8 mouse cellular contexts compared by ENCODE assay signal in genomic region chr10:49788914-49789313, GRCm38 (mm10). TPM values are rescaled to one million over a fixed set of nuclear protein-coding genes. Genes with fewer than 3 reads are reported as not detected.
DNase-seq lines count a peak whose midpoint lies in the region; ATAC-seq lines count a peak whose summit lies in the region.

No protein-coding gene starts in this region.

- H3K27ac ChIP-seq in kidney, embryonic 15.5 days, result no peak overlapping the region
- H3K27ac ChIP-seq in embryonic facial prominence, embryonic 10.5 days (replicated peaks), result peak overlapping the region; percentile 82
- peak overlapping the region; percentile 97 for H3K27ac ChIP-seq in hindbrain, embryonic 16.5 days (ENCODE audit: low read depth, low read length)
- H3K27ac ChIP-seq in midbrain, embryonic 16.5 days (ENCODE audit: low read length), result peak overlapping the region; percentile 92

- H3K4me2 ChIP-seq in kidney, embryonic 15.5 days, result peak overlapping the region; percentile 94
- H3K4me2 ChIP-seq in hindbrain, embryonic 16.5 days (ENCODE audit: low read length), result peak overlapping the region; percentile 64
- peak overlapping the region; percentile 58 for H3K4me2 ChIP-seq in midbrain, embryonic 16.5 days (ENCODE audit: low read length)

- peak overlapping the region; percentile 60 for H3K4me3 ChIP-seq in kidney, embryonic 15.5 days (replicated peaks)
- peak overlapping the region; percentile 75 for H3K4me3 ChIP-seq in embryonic facial prominence, embryonic 10.5 days
- H3K4me3 ChIP-seq in hindbrain, embryonic 16.5 days (ENCODE audit: low read length), result peak overlapping the region; percentile 95
- H3K4me3 ChIP-seq in midbrain, embryonic 16.5 days (ENCODE audit: low read depth, low read length), result peak overlapping the region; percentile 75

- no peaks in the 10 kb centered on the region for H3K36me3 ChIP-seq in kidney, embryonic 15.5 days
- no peaks in the 10 kb centered on the region for H3K36me3 ChIP-seq in embryonic facial prominence, embryonic 10.5 days (replicated peaks)
- H3K36me3 ChIP-seq in hindbrain, embryonic 16.5 days (ENCODE audit: control insufficient read depth, insufficient read depth, low read length), result no peaks in the 10 kb centered on the region
- H3K36me3 ChIP-seq in midbrain, embryonic 16.5 days (ENCODE audit: control insufficient read depth, insufficient read depth, low read length), result no peaks in the 10 kb centered on the region

- peaks cover 10% of the 10 kb centered on the region for H3K4me1 ChIP-seq in kidney, embryonic 15.5 days
- peaks cover 25% of the 10 kb centered on the region for H3K4me1 ChIP-seq in embryonic facial prominence, embryonic 10.5 days
- peaks cover 9% of the 10 kb centered on the region for H3K4me1 ChIP-seq in hindbrain, embryonic 16.5 days (ENCODE audit: control insufficient read depth, insufficient read depth, low read depth, low read length)
- peaks cover 5% of the 10 kb centered on the region; the same call in 1 of the 2 replicates for H3K4me1 ChIP-seq in midbrain, embryonic 16.5 days (ENCODE audit: control insufficient read depth, insufficient read depth, low read length)

- H3K27me3 ChIP-seq in kidney, embryonic 15.5 days, result peaks cover 32% of the 10 kb centered on the region
- peaks cover 7% of the 10 kb centered on the region for H3K27me3 ChIP-seq in embryonic facial prominence, embryonic 10.5 days (replicated peaks; ENCODE audit: low read depth, poor library complexity, severe bottlenecking)
- no peaks in the 10 kb centered on the region for H3K27me3 ChIP-seq in hindbrain, embryonic 16.5 days (replicated peaks; ENCODE audit: control insufficient read depth, insufficient read depth, low read length)
- H3K27me3 ChIP-seq in midbrain, embryonic 16.5 days (ENCODE audit: control insufficient read depth, insufficient read depth, low read depth, low read length), result no peaks in the 10 kb centered on the region

- WGBS in kidney, embryonic 15.5 days, result 13% methylated on average over 5 of the region's 5 CpGs
- WGBS in embryonic facial prominence, embryonic 10.5 days, result 7% methylated on average over 5 of the region's 5 CpGs
- 5% methylated on average over 5 of the region's 5 CpGs for WGBS in hindbrain, embryonic 16.5 days
- WGBS in midbrain, embryonic 16.5 days, result 6% methylated on average over 5 of the region's 5 CpGs

- no peak for DNase-seq in kidney, postnatal 36 days
- DNase-seq in embryonic facial prominence, embryonic 10.5 days (ENCODE audit: low spot score), result no peak
- no peak for DNase-seq in right cerebral cortex, adult 2 months (ENCODE audit: low spot score in 2 of 2)
- DNase-seq in frontal cortex, postnatal 10 days (ENCODE audit: low spot score in 2 of 2), result no peak
- DNase-seq in kidney, postnatal 14 days, result no peak

- no peaks in the 10 kb centered on the region for H3K9me3 ChIP-seq in kidney, embryonic 15.5 days (replicated peaks)
- H3K9me3 ChIP-seq in embryonic facial prominence, embryonic 10.5 days, result no peaks in the 10 kb centered on the region
- H3K9me3 ChIP-seq in hindbrain, embryonic 16.5 days (ENCODE audit: control insufficient read depth, low read length), result no peaks in the 10 kb centered on the region
- H3K9me3 ChIP-seq in midbrain, embryonic 16.5 days (replicated peaks; ENCODE audit: control insufficient read depth, low read length, poor library complexity, severe bottlenecking), result no peaks in the 10 kb centered on the region

- 0 out of 2 replicates have a peak overlapping the region, but pooled peaks have one; percentile 41 for H3K9ac ChIP-seq in kidney, embryonic 15.5 days
- H3K9ac ChIP-seq in hindbrain, embryonic 16.5 days (ENCODE audit: low read depth, low read length), result peak overlapping the region; percentile 95
- peak overlapping the region; percentile 94 for H3K9ac ChIP-seq in midbrain, embryonic 16.5 days (ENCODE audit: low read depth, low read length)

- ATAC-seq in kidney, embryonic 15.5 days (replicated peaks; ENCODE audit: low FRiP score), result no peak; the same call in 1 of the 2 replicates
- peak; percentile 69; the same call in 1 of the 2 replicates for ATAC-seq in hindbrain, embryonic 16.5 days
- ATAC-seq in midbrain, embryonic 16.5 days, result peak; percentile 68

RNA-seq across cellular contexts. Expression of gene Grik2, which starts 0.3 kb away (rescaled TPM):
- polyA plus RNA-seq in kidney, embryonic 15.5 days (2015; fragmentation: Nextera tagmentation; extraction: Ambion mirVana), result 3.6 and 4.9 TPM in 2 replicates
- 5.5 and 5.7 TPM in 2 replicates for polyA plus RNA-seq in embryonic facial prominence, embryonic 10.5 days (2016; fragmentation: Nextera tagmentation; extraction: Ambion mirVana)
- polyA plus RNA-seq in hindbrain, embryonic 16.5 days (2015; fragmentation: Nextera tagmentation; extraction: Ambion mirVana), result 28.3 and 29.2 TPM in 2 replicates
- polyA plus RNA-seq in midbrain, embryonic 16.5 days (2015; fragmentation: Nextera tagmentation; extraction: Ambion mirVana), result 35.4 and 37.9 TPM in 2 replicates

Comparison
In these comparisons a context has a peak if more than half of its experiments do, and no peak if none do; other contexts are left out.
1. H3K9ac ChIP-seq: peak in every context shown above with its lines; median percentile 95 in hindbrain, embryonic 16.5 days; 94 in midbrain, embryonic 16.5 days; 41 in kidney, embryonic 15.5 days.